In the genomic region with DNA sequence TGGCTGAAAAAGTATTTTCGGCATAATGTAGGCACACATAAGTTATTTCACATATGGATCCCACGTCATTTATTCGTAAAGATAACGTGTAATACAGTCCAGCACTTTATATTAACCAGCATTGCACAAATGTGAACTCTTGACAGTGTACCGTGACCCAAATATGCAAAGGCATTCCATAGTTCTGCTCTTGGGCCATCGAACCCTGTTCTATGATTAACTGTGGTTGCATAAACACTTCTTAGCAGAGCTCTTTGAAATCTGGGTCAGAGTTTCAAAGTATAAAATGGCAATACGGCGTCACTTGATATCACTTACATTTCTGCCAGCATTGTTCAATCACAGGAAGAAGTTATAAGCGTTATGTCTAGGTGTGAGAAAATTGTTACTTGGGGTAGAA, we compare ENCODE assay signal across 8 mouse cellular contexts. TPM values are rescaled to one million over a fixed set of nuclear protein-coding genes. Genes with fewer than 3 reads are reported as not detected.
DNase-seq lines count a peak whose midpoint lies in the region; ATAC-seq and TF ChIP-seq lines count a peak whose summit lies in the region.

No protein-coding gene starts in this region.

- peaks cover 20% of the 10 kb centered on the region; the same call in 1 of the 2 replicates for H3K36me3 ChIP-seq in E14TG2a.4 (ENCODE audit: insufficient read depth, low read length)
- H3K36me3 ChIP-seq in hindbrain, embryonic 11.5 days (ENCODE audit: control insufficient read depth, insufficient read depth, low read length) = no peaks in the 10 kb centered on the region
- no peaks in the 10 kb centered on the region for H3K36me3 ChIP-seq in liver, embryonic 15.5 days (replicated peaks)

- 91% methylated on average over 9 of the region's 9 CpGs for WGBS in hindbrain, embryonic 11.5 days
- 76% methylated on average over 9 of the region's 9 CpGs for WGBS in liver, embryonic 15.5 days (ENCODE audit: insufficient replicate concordance)

- H3K4me2 ChIP-seq in hindbrain, embryonic 11.5 days (replicated peaks; ENCODE audit: low read depth, low read length) = peak overlapping the region; percentile 62; the same call in 1 of the 2 replicates
- peak overlapping the region; percentile 91 for H3K4me2 ChIP-seq in liver, embryonic 15.5 days

- peak overlapping the region; percentile 92 for H3K4me3 ChIP-seq in gastrocnemius, adult 2 months
- peak overlapping the region; percentile 91 for H3K4me3 ChIP-seq in E14TG2a.4 (replicated peaks; ENCODE audit: low read length)
- H3K4me3 ChIP-seq in hindbrain, embryonic 11.5 days (ENCODE audit: low read depth, low read length) = peak overlapping the region; percentile 99; the same call in 1 of the 2 replicates
- peak overlapping the region; percentile 82 for H3K4me3 ChIP-seq in liver, embryonic 15.5 days (replicated peaks)

- no peaks in the 10 kb centered on the region for H3K9me3 ChIP-seq in E14TG2a.4 (ENCODE audit: low read length)
- no peaks in the 10 kb centered on the region for H3K9me3 ChIP-seq in hindbrain, embryonic 11.5 days (ENCODE audit: control insufficient read depth, low read length)
- no peaks in the 10 kb centered on the region for H3K9me3 ChIP-seq in liver, embryonic 15.5 days (replicated peaks)

- peak overlapping the region; percentile 98 for H3K27ac ChIP-seq in gastrocnemius, adult 2 months
- H3K27ac ChIP-seq in hindbrain, embryonic 11.5 days (ENCODE audit: low read depth, low read length) = no peak overlapping the region
- peak overlapping the region; percentile 83; the same call in 1 of the 2 replicates for H3K27ac ChIP-seq in liver, embryonic 15.5 days (replicated peaks)

- H3K9ac ChIP-seq in hindbrain, embryonic 11.5 days (ENCODE audit: low read depth, low read length) = peak overlapping the region; percentile 95; the same call in 1 of the 2 replicates
- peak overlapping the region; percentile 92 for H3K9ac ChIP-seq in liver, embryonic 15.5 days

- peaks cover 45% of the 10 kb centered on the region for H3K4me1 ChIP-seq in E14TG2a.4 (replicated peaks; ENCODE audit: low read depth, low read length)
- no peaks in the 10 kb centered on the region; the same call in none of the 2 replicates for H3K4me1 ChIP-seq in hindbrain, embryonic 11.5 days (replicated peaks; ENCODE audit: control insufficient read depth, insufficient read depth, low read length)
- H3K4me1 ChIP-seq in liver, embryonic 15.5 days (replicated peaks) = peaks cover 34% of the 10 kb centered on the region

- intact Hi-C loops in gastrocnemius, adult 2 months (cut with DNase I) = no loop called here
- intact Hi-C loops in left cerebral cortex, postnatal 10 days (cut with DNase I) = no loop called here

- no peak for TF ChIP-seq CTCF in gastrocnemius, adult 2 months (IDR thresholded peaks at IDR 0.05)
- TF ChIP-seq CTCF in E14TG2a.4 (conservative IDR thresholded peaks at IDR 0.05; ENCODE audit: low read length) = no peak

- no peak for DNase-seq in gastrocnemius, adult 2 months
- no peak for DNase-seq in gastrocnemius, adult 8-10 months (ENCODE audit: low spot score in 2 of 2)
- no peak for DNase-seq in hindbrain, embryonic 11.5 days (ENCODE audit: low spot score)
- DNase-seq in right cerebral cortex, postnatal 4 days = no peak
- no peak for DNase-seq in left cerebral cortex, postnatal 10 days (ENCODE audit: extremely low spot score in 1 of 2, low spot score in 2 of 2)
- DNase-seq in layer of hippocampus, adult 9-11 months = no peak

- peaks cover 8% of the 10 kb centered on the region; the same call in 1 of the 2 replicates for H3K27me3 ChIP-seq in E14TG2a.4 (ENCODE audit: insufficient read depth, low read length)
- H3K27me3 ChIP-seq in hindbrain, embryonic 11.5 days (ENCODE audit: control insufficient read depth, insufficient read depth, low read length) = no peaks in the 10 kb centered on the region
- no peaks in the 10 kb centered on the region for H3K27me3 ChIP-seq in liver, embryonic 15.5 days

- ATAC-seq in hindbrain, embryonic 11.5 days (ENCODE audit: low FRiP score) = no peak
- ATAC-seq in liver, embryonic 15.5 days (ENCODE audit: insufficient read depth) = no peak

RNA-seq across cellular contexts. Expression of gene Ubqln1, which starts 0.9 kb away (rescaled TPM):
- total RNA-seq in gastrocnemius, adult 2 months (2021) = 10 to 100 TPM; 49.0 to 51.9 TPM
- 10 to 100 TPM; 46.2 to 51.9 (median 49.8) TPM for total RNA-seq in gastrocnemius, adult 8-10 months (2022)
- 124 and 159 TPM in 2 replicates for polyA plus RNA-seq in hindbrain, embryonic 11.5 days (2014; fragmentation: Nextera tagmentation; extraction: Ambion mirVana)
- polyA plus RNA-seq in liver, embryonic 15.5 days (2015; fragmentation: Nextera tagmentation; extraction: Ambion mirVana) = 42.4 and 45.2 TPM in 2 replicates
- total RNA-seq in left cerebral cortex, postnatal 10 days (2021) = 100 to 1,000 TPM; 128 to 135 TPM

RNA-seq across cellular contexts. Expression of gene Idnk, which starts 58.9 kb away (rescaled TPM):
- 10 to 100 TPM in 1 of 2 experiments, 1 to 10 TPM in 1; 8.0 to 10.8 TPM for total RNA-seq in gastrocnemius, adult 2 months (2021)
- total RNA-seq in gastrocnemius, adult 8-10 months (2022) = 1 to 10 TPM; 7.7 to 9.3 (median 8.3) TPM
- polyA plus RNA-seq in hindbrain, embryonic 11.5 days (2014; fragmentation: Nextera tagmentation; extraction: Ambion mirVana) = 57.8 and 62.7 TPM in 2 replicates
- 17.2 and 18.8 TPM in 2 replicates for polyA plus RNA-seq in liver, embryonic 15.5 days (2015; fragmentation: Nextera tagmentation; extraction: Ambion mirVana)
- 10 to 100 TPM; 22.3 to 25.1 TPM for total RNA-seq in left cerebral cortex, postnatal 10 days (2021)

RNA-seq across cellular contexts. Expression of gene Gkap1, which starts 59.1 kb away (rescaled TPM):
- 10 to 100 TPM; 27.5 to 31.9 TPM for total RNA-seq in gastrocnemius, adult 2 months (2021)
- 10 to 100 TPM; 25.3 to 30.9 (median 27.2) TPM for total RNA-seq in gastrocnemius, adult 8-10 months (2022)
- polyA plus RNA-seq in hindbrain, embryonic 11.5 days (2014; fragmentation: Nextera tagmentation; extraction: Ambion mirVana) = 37.3 and 45.2 TPM in 2 replicates
- 4.7 and 5.9 TPM in 2 replicates for polyA plus RNA-seq in liver, embryonic 15.5 days (2015; fragmentation: Nextera tagmentation; extraction: Ambion mirVana)
- total RNA-seq in left cerebral cortex, postnatal 10 days (2021) = 10 to 100 TPM; 17.9 to 22.6 TPM
